Mouse (Mus musculus): ENCODE results near the gene Exd2. TPM values are rescaled to one million over a fixed set of nuclear protein-coding genes. Genes with fewer than 3 reads are reported as not detected.

Gene Exd2
- total RNA-seq, 2 experiments from 2014 or later = 9.6 to 21.9 TPM

DNA sequence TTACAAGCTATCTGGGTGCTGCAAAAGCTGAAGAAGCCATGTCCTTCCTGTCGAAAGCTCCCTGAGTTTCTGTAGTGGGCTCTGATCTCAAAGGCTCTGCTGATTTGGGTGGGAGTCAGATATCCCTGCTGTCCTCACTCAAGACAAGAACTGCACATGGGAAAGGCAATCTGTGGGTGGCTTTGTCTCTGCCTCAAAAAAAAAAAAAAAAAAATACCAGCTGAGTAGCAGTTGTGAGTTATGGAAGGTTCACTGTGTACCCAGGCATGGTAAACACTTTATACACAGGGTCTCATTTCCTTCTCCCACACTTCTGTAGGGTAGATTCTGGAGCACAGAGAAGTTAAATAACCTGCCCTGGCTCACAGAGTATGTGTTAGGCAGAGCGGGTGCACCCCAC, 74.4 kb downstream of the Exd2 start:
- ATAC-seq (replicated peaks; ENCODE audit: low FRiP score, poor library complexity, severe bottlenecking) = no peak

DNA sequence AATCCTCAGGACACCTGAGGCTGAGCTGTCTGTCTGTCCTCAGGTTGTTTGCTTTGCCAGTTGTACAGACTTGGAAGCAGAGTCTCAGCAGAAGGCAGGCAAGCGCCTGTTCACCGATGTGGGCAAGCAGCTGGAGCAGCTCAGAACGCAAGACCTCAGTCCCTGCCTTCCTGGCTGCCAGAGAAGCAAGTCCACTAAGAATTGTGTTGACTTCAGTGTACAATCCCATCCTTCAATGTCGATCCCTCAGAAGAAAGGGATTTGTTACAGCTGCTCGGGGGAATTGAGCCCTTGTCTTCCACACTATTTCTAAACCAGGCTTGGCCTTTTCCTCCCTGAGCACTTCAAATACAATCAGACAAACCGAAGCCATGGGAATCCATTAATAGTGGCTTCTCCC, 75.4 kb downstream of the Exd2 start:
- no peak for ATAC-seq (replicated peaks; ENCODE audit: low FRiP score, poor library complexity, severe bottlenecking)

DNA sequence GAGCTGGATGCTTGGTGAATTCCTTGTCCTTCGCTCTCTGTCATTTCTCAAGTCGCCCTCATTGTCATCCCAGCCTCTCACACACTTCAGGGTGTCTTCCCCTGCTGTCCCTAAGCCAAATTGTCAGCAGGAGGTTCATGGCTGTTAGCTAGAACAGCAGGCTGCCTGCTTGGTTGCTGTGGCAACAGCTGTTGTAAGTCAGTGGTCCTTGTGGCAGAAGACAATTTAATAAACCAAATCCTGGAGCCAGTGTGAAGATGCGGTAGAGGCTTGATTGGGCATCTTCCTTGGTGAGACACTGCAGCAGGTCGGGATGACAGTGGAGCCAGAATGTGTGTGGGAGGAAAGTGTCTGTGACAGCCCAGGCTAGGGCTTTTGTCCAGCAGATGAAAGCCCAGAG, 82.4 kb downstream of the Exd2 start:
- no peak for ATAC-seq (replicated peaks; ENCODE audit: low FRiP score, poor library complexity, severe bottlenecking)

DNA sequence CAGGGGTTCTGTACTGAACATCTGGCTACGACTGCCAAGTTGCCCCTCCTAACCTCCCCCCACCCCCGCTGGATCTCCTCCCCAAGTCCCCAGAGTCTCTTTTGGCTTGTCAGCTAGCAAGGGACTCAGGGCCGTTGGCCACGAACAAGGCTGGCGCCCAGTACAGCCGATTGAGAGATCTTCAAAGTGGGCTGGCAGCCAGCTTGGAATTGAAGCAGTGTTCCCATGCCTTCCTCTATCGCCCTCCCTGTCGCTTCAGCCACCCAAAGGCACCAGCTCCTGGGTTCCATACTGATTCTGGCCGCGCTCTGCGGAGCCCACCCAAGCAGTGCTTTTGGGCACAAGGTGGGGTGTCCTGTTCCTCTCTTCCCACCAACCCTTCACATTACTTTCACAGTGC, 86.8 kb downstream of the Exd2 start:
- no peak for ATAC-seq (replicated peaks; ENCODE audit: low FRiP score, poor library complexity, severe bottlenecking)

Other genes starting within 250 kb of the Exd2 start
- gene Actn1, start 202.7 kb upstream of the Exd2 start, total RNA-seq (2015; ENCODE audit: low replicate concordance) = 16.2 and 21.4 TPM in 2 replicates
- gene Actn1, start 202.7 kb upstream of the Exd2 start, total RNA-seq (2017; ENCODE audit: low replicate concordance) = 10.8 and 13.0 TPM in 2 replicates
- gene Dcaf5, start 26.5 kb upstream of the Exd2 start, total RNA-seq (2015; ENCODE audit: low replicate concordance) = 1.3 and 20.2 TPM in 2 replicates
- 2.4 and 3.2 TPM in 2 replicates for gene Dcaf5, start 26.5 kb upstream of the Exd2 start, total RNA-seq (2017; ENCODE audit: low replicate concordance)
- gene Galnt16, start 55.2 kb downstream of the Exd2 start, total RNA-seq (2015; ENCODE audit: low replicate concordance) = not detected in 2 replicates
- gene Galnt16, start 55.2 kb downstream of the Exd2 start, total RNA-seq (2017; ENCODE audit: low replicate concordance) = not detected in 2 replicates
- 20.1 and 22.0 TPM in 2 replicates for gene Slc39a9, start 180.8 kb downstream of the Exd2 start, total RNA-seq (2015; ENCODE audit: low replicate concordance)
- 11.2 and 20.5 TPM in 2 replicates for gene Slc39a9, start 180.8 kb downstream of the Exd2 start, total RNA-seq (2017; ENCODE audit: low replicate concordance)
- 23.9 and 28.1 TPM in 2 replicates for gene Erh, start 181.2 kb downstream of the Exd2 start, total RNA-seq (2015; ENCODE audit: low replicate concordance)
- 4.9 and 23.4 TPM in 2 replicates for gene Erh, start 181.2 kb downstream of the Exd2 start, total RNA-seq (2017; ENCODE audit: low replicate concordance)
- 0.42 TPM in 1 of 2 replicates, not detected in the other for gene Plekhd1, start 229.5 kb downstream of the Exd2 start, total RNA-seq (2015; ENCODE audit: low replicate concordance)
- 2.8 TPM in 1 of 2 replicates, not detected in the other for gene Plekhd1, start 229.5 kb downstream of the Exd2 start, total RNA-seq (2017; ENCODE audit: low replicate concordance)